Mouse (Mus musculus) thymus, postnatal 25 days (tissue): Measurements from ENCODE around the gene Stambp.
"Not testable (repeated sequence)": the region's sequence is repeated elsewhere in the genome, so short reads cannot be mapped to it uniquely, and the experiment has no call there.

Source experiments
- DNase-seq: peaks from one replicate; pipeline ENCODE4 v3.0.0; 2022

The Stambp gene

DNA sequence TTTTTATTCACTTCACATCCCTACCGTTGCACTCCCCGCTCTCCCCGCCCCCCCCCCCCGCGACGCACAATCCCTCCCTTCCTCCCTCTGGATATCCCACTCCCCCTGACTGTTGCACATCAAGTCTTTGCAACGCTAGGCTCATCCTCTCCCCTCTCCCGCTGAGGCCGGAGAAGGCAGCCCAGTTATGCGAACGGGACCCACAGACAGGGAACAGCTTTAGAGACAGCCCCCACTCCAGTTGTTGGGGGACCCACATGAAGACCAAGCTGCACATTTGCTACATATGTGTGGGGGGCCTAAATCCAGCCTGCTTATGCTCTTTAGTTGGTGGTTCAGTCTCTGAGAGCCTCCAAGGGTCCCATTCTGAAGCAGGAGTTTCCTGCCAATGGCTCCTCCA, at the start of gene Stambp:
Gene Stambp (minus strand): TSS at position 59 of the 400 bp plus-strand sequence.
- DNase-seq: peak; percentile 30

DNA sequence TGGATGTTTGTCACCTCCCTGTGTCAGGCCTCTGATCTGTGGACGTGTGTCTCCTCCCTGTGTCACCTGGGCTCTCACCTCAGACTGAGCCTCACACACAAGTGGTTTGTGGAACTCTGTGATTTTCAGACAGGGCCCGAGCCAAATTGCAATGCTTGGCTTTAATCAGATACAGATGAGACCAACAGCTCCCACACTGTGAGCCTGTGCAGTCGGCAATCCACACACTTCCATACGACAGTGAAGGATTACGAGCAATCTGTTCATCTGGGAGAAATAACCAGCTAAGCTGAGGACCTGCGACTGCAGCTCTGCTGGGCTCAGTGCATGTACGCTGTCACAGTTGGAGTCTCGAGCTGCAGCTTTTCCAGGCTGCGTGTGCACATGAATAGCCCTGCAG, 47.4 kb upstream of the Stambp start:
- no peak for DNase-seq

DNA sequence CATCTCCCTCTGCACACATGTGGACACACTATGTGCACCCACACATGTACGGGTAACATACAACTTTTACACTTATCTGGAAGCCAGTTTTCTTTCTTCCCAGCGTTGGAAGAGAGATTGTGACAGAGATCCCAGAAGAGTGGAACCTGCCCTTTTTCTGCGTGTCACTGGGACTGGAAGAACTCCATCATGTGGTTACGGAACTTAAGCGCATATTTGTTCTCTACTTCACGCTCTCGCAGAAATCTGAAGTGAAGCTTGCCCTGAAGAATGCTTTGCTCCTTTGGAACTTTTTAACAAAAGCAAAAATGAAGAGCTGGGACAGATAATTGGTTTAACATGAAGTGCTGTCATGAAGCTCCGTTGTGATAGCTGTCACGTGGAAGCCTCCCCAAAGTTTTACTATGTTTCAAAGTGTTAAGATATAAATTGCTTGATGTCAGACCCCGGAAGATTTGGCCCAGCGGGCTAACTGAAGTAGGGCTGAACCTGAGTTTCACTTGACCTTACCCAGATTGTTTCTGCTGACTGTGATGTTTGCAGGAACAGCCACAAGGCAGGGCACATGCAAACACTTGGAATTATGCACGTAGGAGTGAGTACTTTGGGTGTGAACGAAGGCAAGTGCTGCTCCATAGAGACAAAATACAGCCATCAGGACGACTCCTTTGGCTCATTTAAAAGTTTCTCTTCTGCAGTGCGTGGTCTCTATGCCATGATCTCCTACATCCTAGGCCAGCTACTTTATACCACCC, 45.2 kb upstream of the Stambp start:
- no peak for DNase-seq

DNA sequence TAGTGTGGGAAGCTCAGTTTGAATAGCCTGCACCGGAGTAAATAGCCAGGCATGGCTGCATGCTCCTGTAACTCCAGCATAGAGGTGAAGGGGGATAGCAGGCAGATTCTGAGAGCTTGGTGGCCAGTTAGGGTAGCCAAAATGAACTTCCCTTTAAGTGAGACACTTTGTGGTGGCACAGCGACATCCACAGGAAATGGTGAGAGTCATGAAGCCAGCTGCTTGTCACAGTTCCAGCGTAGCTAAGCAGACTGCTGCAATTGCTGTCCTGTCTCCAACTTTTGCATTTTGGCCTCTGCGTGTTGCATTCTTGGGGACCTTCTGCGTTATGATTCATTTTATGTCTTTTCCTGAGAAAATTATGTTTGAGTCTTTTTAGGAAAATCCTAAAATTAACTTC, 44.0 kb upstream of the Stambp start:
- no peak for DNase-seq

- DNase-seq: no peak
Observed at GRCm38 (mm10) chr6:83614469-83614868, 41.9 kb upstream of the Stambp start.

- DNase-seq: no peak
Observed at GRCm38 (mm10) chr6:83612976-83613375, 40.4 kb upstream of the Stambp start.

DNA sequence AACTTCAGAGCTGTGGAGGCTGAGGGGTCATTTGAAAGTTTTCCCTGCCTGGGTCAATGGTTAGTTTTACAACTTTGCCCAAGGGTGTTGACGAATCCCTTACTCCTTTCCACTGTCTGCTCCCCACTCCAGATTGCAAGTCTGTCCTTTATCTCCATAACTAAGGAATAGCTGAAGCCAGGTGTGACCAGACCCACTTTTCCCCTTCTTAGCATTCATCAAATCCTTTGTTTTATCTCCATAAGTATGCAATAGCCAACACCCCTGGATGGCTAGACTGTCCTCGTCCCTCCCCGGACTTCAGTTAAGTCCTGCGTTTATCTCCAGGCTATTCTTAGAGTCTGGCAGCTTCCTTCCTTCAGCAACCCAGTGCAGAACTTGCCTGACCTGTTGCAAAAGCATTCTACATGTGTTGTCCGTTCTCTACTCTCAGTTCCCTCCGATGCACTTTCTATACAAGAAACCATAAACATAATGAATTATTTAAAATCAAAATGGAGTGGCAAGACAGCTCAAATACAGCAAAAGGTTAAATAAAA, 27.2 kb upstream of the Stambp start:
- DNase-seq: no peak

DNA sequence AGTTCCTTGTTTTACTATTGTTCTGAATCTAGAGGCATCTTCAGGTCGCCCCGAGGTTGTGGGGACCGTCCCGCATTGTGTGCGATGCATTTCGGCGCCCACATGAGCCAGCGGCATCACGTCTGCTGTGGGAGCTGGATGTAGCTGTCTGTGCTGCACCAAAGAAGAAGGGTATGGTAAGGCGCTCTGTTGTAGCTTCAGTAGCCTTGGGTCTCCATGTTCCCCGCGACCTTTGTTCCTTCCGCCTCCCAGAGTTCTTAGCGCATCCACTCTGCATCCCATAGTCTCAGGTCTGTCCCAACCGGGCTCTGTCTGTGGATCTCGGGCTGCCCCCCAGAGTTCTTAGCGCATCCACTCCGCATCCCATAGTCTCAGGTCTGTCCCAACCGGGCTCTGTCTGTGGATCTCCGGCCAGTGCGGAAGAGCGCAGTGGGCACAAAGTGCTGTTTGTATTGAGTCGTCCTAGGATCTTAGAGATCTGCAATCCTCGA, 26.6 kb upstream of the Stambp start:
- DNase-seq: no peak

- peak; percentile 69 for DNase-seq
Observed at GRCm38 (mm10) chr6:83598646-83599045, 26.1 kb upstream of the Stambp start.

DNA sequence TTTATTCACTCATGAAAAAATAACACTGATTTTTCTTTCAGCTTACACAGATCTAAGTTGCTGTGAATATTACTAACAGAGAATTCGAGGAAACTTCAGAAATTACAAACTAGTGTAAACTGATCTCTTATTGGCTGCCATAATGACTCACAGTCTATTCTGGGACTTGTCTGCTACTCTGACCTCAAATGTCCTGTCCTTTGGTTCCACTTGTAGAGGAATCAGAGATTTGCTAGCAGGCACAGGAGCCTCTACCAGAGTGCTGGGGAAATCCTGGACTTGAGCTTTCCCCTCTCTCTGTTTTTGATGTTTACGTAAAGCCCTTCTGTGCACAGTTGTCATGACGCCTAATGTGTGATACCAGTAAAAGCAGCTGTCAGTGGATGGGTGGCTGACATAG, 25.5 kb upstream of the Stambp start:
- DNase-seq: no peak

DNA sequence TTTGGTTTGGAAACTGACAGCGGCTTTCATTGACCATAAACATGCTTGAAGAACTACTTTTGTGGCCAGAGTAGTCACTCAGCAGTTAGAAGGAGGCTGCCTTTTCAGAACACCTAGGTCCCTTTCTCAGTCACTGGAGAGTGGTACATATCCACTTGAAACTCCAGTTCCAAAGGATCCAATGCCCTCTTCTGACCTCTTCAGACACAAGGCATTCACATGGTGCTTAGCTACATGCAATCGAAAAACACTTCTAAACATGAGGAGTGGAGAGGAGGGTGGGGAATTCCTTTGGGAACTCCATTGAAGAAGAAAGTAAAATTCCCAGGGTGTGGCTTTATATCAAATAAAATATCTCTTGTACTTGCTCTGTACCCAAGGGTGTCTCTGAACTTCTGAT, 22.5 kb upstream of the Stambp start:
- no peak for DNase-seq

- DNase-seq: no peak
Observed at GRCm38 (mm10) chr6:83593896-83594295, 21.4 kb upstream of the Stambp start.

GRCm38 (mm10) chr6:83592051-83592450, 19.5 kb upstream of the Stambp start:
- no peak for DNase-seq

GRCm38 (mm10) chr6:83590301-83590700, 17.8 kb upstream of the Stambp start:
- no peak for DNase-seq

GRCm38 (mm10) chr6:83587191-83587590, 14.7 kb upstream of the Stambp start:
- not testable (repeated sequence) for DNase-seq

GRCm38 (mm10) chr6:83585328-83585727, 12.8 kb upstream of the Stambp start:
- not testable (repeated sequence) for DNase-seq

DNA sequence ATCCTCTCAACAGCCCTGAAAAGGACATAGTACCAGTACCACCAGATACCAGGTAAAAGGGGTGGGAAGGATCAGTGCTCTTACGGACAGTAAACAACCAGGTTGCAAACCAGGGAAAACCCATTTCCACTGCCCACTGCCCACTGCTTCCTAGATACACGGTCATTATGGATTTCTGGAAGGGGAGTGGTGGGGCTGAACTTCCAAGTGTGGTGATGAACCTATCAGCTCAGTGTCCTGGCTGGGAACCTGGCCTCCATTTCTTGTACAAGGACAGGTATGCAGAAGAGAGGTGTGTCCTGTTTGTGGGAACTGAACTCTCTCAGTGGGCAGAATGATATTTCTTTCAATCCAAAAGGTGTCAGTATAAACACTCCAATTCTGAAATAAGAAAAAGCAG, 11.1 kb upstream of the Stambp start:
- DNase-seq: no peak

DNA sequence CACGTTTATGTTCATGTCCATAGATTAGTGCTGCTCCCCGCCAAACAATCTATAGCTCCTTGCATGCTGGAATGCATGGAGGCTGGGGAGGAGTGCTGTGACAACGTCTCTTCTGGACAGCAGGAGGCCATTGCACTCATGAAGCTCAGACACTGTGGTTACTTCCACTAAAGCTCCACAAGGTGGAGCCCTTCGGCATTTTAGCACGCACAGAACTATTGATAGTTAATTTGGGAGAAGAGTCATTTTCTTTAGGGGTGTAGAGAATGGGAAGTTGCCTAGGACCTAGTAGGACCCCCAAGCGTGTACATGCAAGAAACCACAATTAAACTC, 10.4 kb upstream of the Stambp start:
- peak; percentile 36 for DNase-seq

DNA sequence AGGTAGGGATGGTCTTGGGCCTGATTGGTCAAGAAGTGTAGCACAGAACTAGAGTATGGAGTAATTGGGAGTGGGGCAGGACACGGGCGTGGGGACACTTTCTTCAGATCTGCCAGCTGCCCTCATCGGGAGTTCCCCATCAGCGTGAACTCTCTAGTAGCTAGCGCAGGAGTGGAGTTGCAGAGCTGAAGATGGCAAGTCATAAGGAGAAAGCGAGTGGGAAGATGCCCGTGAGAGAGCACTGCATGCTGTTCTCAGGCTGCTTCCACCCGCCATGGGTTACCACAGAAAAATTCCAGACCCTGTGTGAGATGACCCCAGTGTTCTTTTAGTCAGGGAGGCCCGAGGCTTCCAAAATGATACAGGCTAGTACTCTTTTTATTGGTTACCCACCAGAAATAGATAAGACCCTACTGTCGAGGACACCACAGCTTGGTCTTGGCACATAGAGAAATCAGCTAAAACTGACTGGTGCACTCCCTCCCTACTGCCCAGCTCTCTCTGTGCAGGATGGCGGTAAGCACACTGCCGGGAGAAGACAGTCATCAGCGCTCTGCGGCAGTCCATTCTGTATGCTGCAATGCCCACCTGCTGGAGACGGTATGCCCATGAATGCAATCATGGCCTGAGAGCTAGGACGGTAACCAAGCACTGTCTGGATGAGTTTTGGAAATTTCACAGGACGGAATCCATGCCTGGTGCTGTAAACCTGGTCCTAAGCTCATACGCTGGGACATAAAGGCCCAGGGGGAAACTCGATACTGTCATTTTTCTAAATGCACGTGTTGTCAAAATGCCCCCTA, 9.8 kb upstream of the Stambp start:
- no peak for DNase-seq

DNA sequence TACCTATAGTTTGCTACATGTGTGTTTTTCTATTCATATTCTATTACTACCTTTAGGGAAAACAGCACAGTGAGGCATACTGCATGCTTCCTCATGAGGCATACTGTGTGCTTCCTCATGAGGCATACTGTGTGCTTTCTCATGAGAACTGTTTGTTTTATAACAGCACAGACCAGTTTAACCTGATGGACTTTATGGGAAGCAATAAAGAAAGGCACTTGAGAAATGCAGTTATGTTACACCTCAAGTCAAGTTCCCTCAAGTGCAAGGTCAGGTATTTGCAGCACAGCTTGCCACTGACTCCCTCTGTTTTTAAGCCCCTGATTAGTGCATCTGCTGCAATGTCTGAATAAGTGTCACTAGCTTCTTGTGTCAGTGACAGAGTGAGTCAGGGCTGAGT, 5.0 kb upstream of the Stambp start:
- no peak for DNase-seq

GRCm38 (mm10) chr6:83575609-83576008, 3.1 kb upstream of the Stambp start:
- no peak for DNase-seq

GRCm38 (mm10) chr6:83571840-83572667, 475 bp downstream of the Stambp start:
- DNase-seq: peak; percentile 86
